Mouse (Mus musculus) monocyte, adult 2 months (primary cell): ENCODE data around the gene Ppp6r2.

Experiments used
- DNase-seq, 2 experiments: peaks; one replicate each; pipeline ENCODE4 v3.0.0; 2022; ENCODE audit warnings: low spot score in 2 of 2, low read depth in 1 of 2

Gene Ppp6r2

GRCm38 (mm10) chr15:89307461-89307860, 96.1 kb downstream of the Ppp6r2 start:
- no peak for DNase-seq

GRCm38 (mm10) chr15:89308406-89309139, 97.2 kb downstream of the Ppp6r2 start:
- DNase-seq, result no peak

- no peak for DNase-seq
These were observed 98.7 kb downstream of the Ppp6r2 start for GRCm38 (mm10) chr15:89309962-89310498.

- no peak for DNase-seq
These were observed 102.0 kb downstream of the Ppp6r2 start for GRCm38 (mm10) chr15:89313359-89313758.

GRCm38 (mm10) chr15:89314107-89314506, 102.8 kb downstream of the Ppp6r2 start:
- no peak for DNase-seq

GRCm38 (mm10) chr15:89314511-89315189, 103.3 kb downstream of the Ppp6r2 start:
- DNase-seq, result no peak

GRCm38 (mm10) chr15:89315190-89315731, 103.9 kb downstream of the Ppp6r2 start, which contains the start of gene Sbf1:
TSS of gene Sbf1 (minus strand) at chr15:89315311.
- DNase-seq, result peak; percentile 95 to 96

GRCm38 (mm10) chr15:89316146-89316545, 104.8 kb downstream of the Ppp6r2 start:
- no peak for DNase-seq

- DNase-seq, result no peak
These were observed 109.9 kb downstream of the Ppp6r2 start for GRCm38 (mm10) chr15:89321264-89321663.

- DNase-seq, result no peak
These were observed 111.5 kb downstream of the Ppp6r2 start, which contains the start of gene Adm2 for GRCm38 (mm10) chr15:89322670-89323522. TSS of gene Adm2 (plus strand) at chr15:89322720.

- no peak for DNase-seq
These were observed 112.3 kb downstream of the Ppp6r2 start for GRCm38 (mm10) chr15:89323656-89324055.

- DNase-seq, result no peak
These were observed 115.1 kb downstream of the Ppp6r2 start for GRCm38 (mm10) chr15:89326441-89326840.

- no peak for DNase-seq
These were observed 122.9 kb downstream of the Ppp6r2 start, which contains the start of gene Miox for GRCm38 (mm10) chr15:89334271-89334670. TSS of gene Miox (plus strand) at chr15:89334398.

- DNase-seq, result no peak
These were observed 123.6 kb downstream of the Ppp6r2 start for GRCm38 (mm10) chr15:89334774-89335537.

GRCm38 (mm10) chr15:89336422-89336821, 125.1 kb downstream of the Ppp6r2 start:
- no peak for DNase-seq
